Mouse (Mus musculus): ENCODE data around the gene Syngr1.

- TF ChIP-seq CTCF (IDR thresholded peaks at IDR 0.05; ENCODE audit: low read depth) (no peak), EP300 (IDR thresholded peaks at IDR 0.05; ENCODE audit: low read depth) (peak; percentile 97)
These were observed 6.1 kb downstream of the Syngr1 start for GRCm38 (mm10) chr15:80096946-80097881.

Data from liver, postnatal 0 days (tissue).